Mouse (Mus musculus): Measurements from ENCODE around the gene Wapl. TPM values are rescaled to one million over a fixed set of nuclear protein-coding genes. Genes with fewer than 3 reads are reported as not detected.

Wapl gene
- polyA plus RNA-seq, 1 experiment from 2014 or later = 38.8 TPM

GRCm38 (mm10) chr14:34718150-34718549, 44.4 kb downstream of the Wapl start:
- 64% methylated on average over 3 of the region's 3 CpGs for WGBS
- ATAC-seq (replicated peaks; ENCODE audit: low FRiP score) (peak; percentile 72), DNase-seq (ENCODE audit: low spot score) (no peak)
- peaks cover 16% of the 10 kb centered on the region; the same call in 1 of the 2 replicates for H3K36me3 ChIP-seq (ENCODE audit: control insufficient read depth, insufficient read depth, low read length)
- no peak overlapping the region for H3K4me3 ChIP-seq (ENCODE audit: low read depth, low read length)
- no peak overlapping the region for H3K27ac ChIP-seq (ENCODE audit: low read depth, low read length)
- H3K9ac ChIP-seq (ENCODE audit: low read depth, low read length) = no peak overlapping the region
- no peaks in the 10 kb centered on the region for H3K27me3 ChIP-seq (replicated peaks; ENCODE audit: control insufficient read depth, insufficient read depth, low read length)
- no peaks in the 10 kb centered on the region for H3K9me3 ChIP-seq (ENCODE audit: control insufficient read depth, low read length)
- no peaks in the 10 kb centered on the region for H3K4me1 ChIP-seq (replicated peaks; ENCODE audit: control insufficient read depth, insufficient read depth, low read length)
- no peak overlapping the region for H3K4me2 ChIP-seq

GRCm38 (mm10) chr14:34727709-34728108, 54.0 kb downstream of the Wapl start:
- Histone ChIP-seq H3K36me3 (ENCODE audit: control insufficient read depth, insufficient read depth, low read length) (peaks cover 22% of the 10 kb centered on the region; the same call in 1 of the 2 replicates), H3K4me2 (no peak overlapping the region), H3K27me3 (replicated peaks; ENCODE audit: control insufficient read depth, insufficient read depth, low read length) (no peaks in the 10 kb centered on the region), H3K4me1 (replicated peaks; ENCODE audit: control insufficient read depth, insufficient read depth, low read length) (no peaks in the 10 kb centered on the region), H3K9me3 (ENCODE audit: control insufficient read depth, low read length) (no peaks in the 10 kb centered on the region), H3K4me3 (ENCODE audit: low read depth, low read length) (no peak overlapping the region), H3K9ac (ENCODE audit: low read depth, low read length) (no peak overlapping the region), H3K27ac (ENCODE audit: low read depth, low read length) (no peak overlapping the region)
- DNase-seq (ENCODE audit: low spot score) (no peak), ATAC-seq (replicated peaks; ENCODE audit: low FRiP score) (no peak)
- 98% methylated on average over 2 of the region's 2 CpGs for WGBS

- H3K9me3 ChIP-seq (ENCODE audit: control insufficient read depth, low read length) = no peaks in the 10 kb centered on the region
- DNase-seq (ENCODE audit: low spot score) (no peak), ATAC-seq (replicated peaks; ENCODE audit: low FRiP score) (no peak)
- H3K27me3 ChIP-seq (replicated peaks; ENCODE audit: control insufficient read depth, insufficient read depth, low read length) = no peaks in the 10 kb centered on the region
- H3K4me2 ChIP-seq = no peak overlapping the region
- H3K9ac ChIP-seq (ENCODE audit: low read depth, low read length) = no peak overlapping the region
- no peaks in the 10 kb centered on the region for H3K4me1 ChIP-seq (replicated peaks; ENCODE audit: control insufficient read depth, insufficient read depth, low read length)
- 88% methylated on average over 5 of the region's 5 CpGs for WGBS
- H3K27ac ChIP-seq (ENCODE audit: low read depth, low read length) = no peak overlapping the region
- no peak overlapping the region for H3K4me3 ChIP-seq (ENCODE audit: low read depth, low read length)
- H3K36me3 ChIP-seq (ENCODE audit: control insufficient read depth, insufficient read depth, low read length) = peaks cover 20% of the 10 kb centered on the region
Measured at GRCm38 (mm10) chr14:34735405-34735804, 61.7 kb downstream of the Wapl start.

GRCm38 (mm10) chr14:34745401-34745800, 71.7 kb downstream of the Wapl start:
- DNase-seq (ENCODE audit: low spot score) (no peak), ATAC-seq (replicated peaks; ENCODE audit: low FRiP score) (no peak)
- WGBS = 85% methylated on average over 1 of the region's 1 CpGs
- no peak overlapping the region for H3K27ac ChIP-seq (ENCODE audit: low read depth, low read length)
- H3K9me3 ChIP-seq (ENCODE audit: control insufficient read depth, low read length) = no peaks in the 10 kb centered on the region
- H3K27me3 ChIP-seq (replicated peaks; ENCODE audit: control insufficient read depth, insufficient read depth, low read length) = no peaks in the 10 kb centered on the region
- H3K4me1 ChIP-seq (replicated peaks; ENCODE audit: control insufficient read depth, insufficient read depth, low read length) = no peaks in the 10 kb centered on the region
- H3K9ac ChIP-seq (ENCODE audit: low read depth, low read length) = no peak overlapping the region
- no peak overlapping the region for H3K4me3 ChIP-seq (ENCODE audit: low read depth, low read length)
- H3K36me3 ChIP-seq (ENCODE audit: control insufficient read depth, insufficient read depth, low read length) = peaks cover 32% of the 10 kb centered on the region
- no peak overlapping the region for H3K4me2 ChIP-seq

GRCm38 (mm10) chr14:34755731-34756130, 82.0 kb downstream of the Wapl start:
- Histone ChIP-seq H3K4me3 (ENCODE audit: low read depth, low read length) (no peak overlapping the region), H3K4me2 (no peak overlapping the region), H3K27me3 (replicated peaks; ENCODE audit: control insufficient read depth, insufficient read depth, low read length) (no peaks in the 10 kb centered on the region), H3K36me3 (ENCODE audit: control insufficient read depth, insufficient read depth, low read length) (peaks cover under 1% of the 10 kb centered on the region; the same call in 1 of the 2 replicates), H3K27ac (ENCODE audit: low read depth, low read length) (no peak overlapping the region), H3K9ac (ENCODE audit: low read depth, low read length) (no peak overlapping the region), H3K4me1 (replicated peaks; ENCODE audit: control insufficient read depth, insufficient read depth, low read length) (no peaks in the 10 kb centered on the region), H3K9me3 (ENCODE audit: control insufficient read depth, low read length) (no peaks in the 10 kb centered on the region)
- no peak for DNase-seq (ENCODE audit: low spot score)
- 81% methylated on average over 3 of the region's 3 CpGs for WGBS
- ATAC-seq (replicated peaks; ENCODE audit: low FRiP score) = no peak

GRCm38 (mm10) chr14:34759938-34760337, 86.2 kb downstream of the Wapl start:
- Histone ChIP-seq H3K9me3 (ENCODE audit: control insufficient read depth, low read length) (no peaks in the 10 kb centered on the region), H3K4me1 (replicated peaks; ENCODE audit: control insufficient read depth, insufficient read depth, low read length) (no peaks in the 10 kb centered on the region), H3K4me2 (no peak overlapping the region), H3K27me3 (replicated peaks; ENCODE audit: control insufficient read depth, insufficient read depth, low read length) (no peaks in the 10 kb centered on the region), H3K4me3 (ENCODE audit: low read depth, low read length) (no peak overlapping the region), H3K27ac (ENCODE audit: low read depth, low read length) (no peak overlapping the region), H3K36me3 (ENCODE audit: control insufficient read depth, insufficient read depth, low read length) (no peaks in the 10 kb centered on the region), H3K9ac (ENCODE audit: low read depth, low read length) (no peak overlapping the region)
- WGBS = 53% methylated on average over 2 of the region's 2 CpGs
- ATAC-seq (replicated peaks; ENCODE audit: low FRiP score) (no peak), DNase-seq (ENCODE audit: low spot score) (no peak)

- H3K4me1 ChIP-seq (replicated peaks; ENCODE audit: control insufficient read depth, insufficient read depth, low read length) = no peaks in the 10 kb centered on the region
- ATAC-seq (replicated peaks; ENCODE audit: low FRiP score) (no peak), DNase-seq (ENCODE audit: low spot score) (no peak)
- H3K4me3 ChIP-seq (ENCODE audit: low read depth, low read length) = no peak overlapping the region
- no peak overlapping the region for H3K9ac ChIP-seq (ENCODE audit: low read depth, low read length)
- H3K36me3 ChIP-seq (ENCODE audit: control insufficient read depth, insufficient read depth, low read length) = no peaks in the 10 kb centered on the region
- H3K27ac ChIP-seq (ENCODE audit: low read depth, low read length) = no peak overlapping the region
- H3K9me3 ChIP-seq (ENCODE audit: control insufficient read depth, low read length) = no peaks in the 10 kb centered on the region
- no peak overlapping the region for H3K4me2 ChIP-seq
- WGBS = 82% methylated on average over 9 of the region's 9 CpGs
- no peaks in the 10 kb centered on the region for H3K27me3 ChIP-seq (replicated peaks; ENCODE audit: control insufficient read depth, insufficient read depth, low read length)
Measured at GRCm38 (mm10) chr14:34761082-34761959, 87.6 kb downstream of the Wapl start.

GRCm38 (mm10) chr14:34762682-34763081, 89.0 kb downstream of the Wapl start:
- DNase-seq (ENCODE audit: low spot score) (no peak), ATAC-seq (replicated peaks; ENCODE audit: low FRiP score) (no peak)
- Histone ChIP-seq H3K9ac (ENCODE audit: low read depth, low read length) (no peak overlapping the region), H3K4me2 (no peak overlapping the region), H3K4me1 (replicated peaks; ENCODE audit: control insufficient read depth, insufficient read depth, low read length) (no peaks in the 10 kb centered on the region), H3K36me3 (ENCODE audit: control insufficient read depth, insufficient read depth, low read length) (no peaks in the 10 kb centered on the region), H3K9me3 (ENCODE audit: control insufficient read depth, low read length) (no peaks in the 10 kb centered on the region), H3K27ac (ENCODE audit: low read depth, low read length) (no peak overlapping the region), H3K27me3 (replicated peaks; ENCODE audit: control insufficient read depth, insufficient read depth, low read length) (no peaks in the 10 kb centered on the region), H3K4me3 (ENCODE audit: low read depth, low read length) (no peak overlapping the region)
- WGBS = 63% methylated on average over 10 of the region's 10 CpGs
